In the genomic region with DNA sequence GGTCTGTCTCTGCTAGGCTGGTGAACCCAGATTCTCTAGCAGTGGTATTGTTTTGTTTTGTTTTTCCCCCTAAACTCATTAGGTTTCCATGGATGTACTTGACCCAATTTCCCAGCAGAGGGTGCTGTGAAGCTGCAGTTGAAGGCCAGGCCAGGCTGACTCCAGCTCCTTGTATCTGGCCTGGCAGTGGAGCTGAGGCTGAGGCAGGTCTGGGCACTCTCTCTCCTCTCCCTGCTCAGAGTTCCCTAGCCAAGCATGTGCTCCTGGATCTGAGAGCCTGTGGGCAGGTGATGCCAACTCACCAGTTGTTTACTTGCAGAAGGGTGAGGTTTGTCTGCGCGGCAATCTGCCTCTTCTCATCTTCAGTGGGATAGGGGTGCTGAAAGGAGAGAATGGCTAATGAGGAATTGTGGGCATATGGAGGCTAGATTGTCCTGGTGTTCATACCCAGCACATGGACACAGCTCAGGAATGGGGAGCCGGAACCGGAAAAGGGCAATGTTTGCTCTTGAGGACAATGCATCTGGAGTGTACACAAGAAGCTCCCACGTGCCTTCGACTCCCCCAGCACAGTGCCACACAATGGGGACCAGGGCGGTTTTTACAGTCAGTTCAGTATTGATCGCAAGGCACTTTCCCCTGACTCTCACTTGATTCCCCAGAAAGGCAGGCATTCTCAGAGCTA, we compare ENCODE assay signal across 8 mouse cellular contexts.
DNase-seq lines count a peak whose midpoint lies in the region; ATAC-seq and TF ChIP-seq lines count a peak whose summit lies in the region.

No protein-coding gene starts in this region.

- no peaks in the 10 kb centered on the region for H3K79me2 ChIP-seq in C2C12 (ENCODE audit: control insufficient read depth, insufficient read depth)

- intact Hi-C loops in heart, postnatal 36 days (cut with DNase I): loop anchor here (2.0 to 10.0 kb wide), 3 partner anchors 252 to 430 kb away; a partner anchor contains a TSS

- no peaks in the 10 kb centered on the region for H3K9me3 ChIP-seq in embryonic facial prominence, embryonic 14.5 days (ENCODE audit: control insufficient read depth, low read length)

- H3K4me1 ChIP-seq in embryonic facial prominence, embryonic 14.5 days (ENCODE audit: control insufficient read depth, insufficient read depth, low read length): no peaks in the 10 kb centered on the region

- no peak overlapping the region for H3K27ac ChIP-seq in embryonic facial prominence, embryonic 14.5 days (replicated peaks; ENCODE audit: low read depth, low read length)
- H3K27ac ChIP-seq in layer of hippocampus, adult 2 months: peak overlapping the region; percentile 51

- no peak overlapping the region for H3K4me3 ChIP-seq in C2C12 (ENCODE audit: insufficient read depth, poor library complexity, severe bottlenecking)
- H3K4me3 ChIP-seq in embryonic facial prominence, embryonic 14.5 days (ENCODE audit: low read depth, low read length): no peak overlapping the region
- no peak overlapping the region for H3K4me3 ChIP-seq in layer of hippocampus, adult 2 months

- H3K36me3 ChIP-seq in C2C12 (ENCODE audit: control insufficient read depth, insufficient read depth): no peaks in the 10 kb centered on the region
- H3K36me3 ChIP-seq in embryonic facial prominence, embryonic 14.5 days (ENCODE audit: control insufficient read depth, insufficient read depth, low read length): peaks cover 6% of the 10 kb centered on the region; the same call in 1 of the 2 replicates

- H3K9ac ChIP-seq in embryonic facial prominence, embryonic 14.5 days (ENCODE audit: low read depth, low read length): no peak overlapping the region

- H3K4me2 ChIP-seq in embryonic facial prominence, embryonic 14.5 days (ENCODE audit: low read depth, low read length): no peak overlapping the region

- peak; percentile 76 for DNase-seq in adrenal gland, postnatal 14 days
- DNase-seq in embryonic facial prominence, embryonic 14.5 days (ENCODE audit: low spot score): peak; percentile 56
- DNase-seq in heart, postnatal 36 days: peak; percentile 43 to 54
- DNase-seq in layer of hippocampus, adult 2 months (ENCODE audit: low spot score in 2 of 2): peak; percentile 74 to 83
- peak; percentile 50 for DNase-seq in lung, postnatal 25 days (ENCODE audit: low spot score)
- peak; percentile 65 for DNase-seq in right cerebral cortex, postnatal 14 days

- no peaks in the 10 kb centered on the region for H3K79me3 ChIP-seq in C2C12 (ENCODE audit: low read depth)

- no peak overlapping the region for H3ac ChIP-seq in C2C12 (ENCODE audit: control insufficient read depth, insufficient read length, low read depth)

- no peaks in the 10 kb centered on the region for H3K27me3 ChIP-seq in C2C12 (ENCODE audit: control insufficient read depth, insufficient read depth, insufficient read length)
- H3K27me3 ChIP-seq in embryonic facial prominence, embryonic 14.5 days (replicated peaks; ENCODE audit: control insufficient read depth, insufficient read depth, low read length): no peaks in the 10 kb centered on the region

- peak; percentile 49 for TF ChIP-seq CTCF in C2C12 (IDR thresholded peaks at IDR 0.05; ENCODE audit: control insufficient read depth, insufficient read depth, insufficient read length)
- peak; percentile 89 for TF ChIP-seq CTCF in layer of hippocampus, adult 2 months (conservative IDR thresholded peaks at IDR 0.05)

- peak; percentile 66 for ATAC-seq in embryonic facial prominence, embryonic 14.5 days (ENCODE audit: low read depth)
- ATAC-seq in monocyte, adult 5-6 weeks (replicated peaks; ENCODE audit: insufficient number of reproducible peaks, low FRiP score, low TSS enrichment, poor library complexity, severe bottlenecking): no peak

- WGBS in embryonic facial prominence, embryonic 14.5 days: 80% methylated on average over 8 of the region's 8 CpGs

TF ChIP-seq in C2C12, 6 proteins besides CTCF, POLR2A, EP300 and RAD21:
- TF ChIP-seq MYOG (IDR thresholded peaks at IDR 0.05; ENCODE audit: control insufficient read depth, extremely low read depth, insufficient read length): no peak
- no peak for TF ChIP-seq MYOD1 (IDR thresholded peaks at IDR 0.05; ENCODE audit: control insufficient read depth, insufficient read length, low read depth)
- no peak for TF ChIP-seq FOSL1 (IDR thresholded peaks at IDR 0.05; ENCODE audit: insufficient read depth, low read length, poor library complexity, severe bottlenecking)
- TF ChIP-seq USF1 (IDR thresholded peaks at IDR 0.05; ENCODE audit: low read depth): no peak
- no peak for TF ChIP-seq MAX (IDR thresholded peaks at IDR 0.05)
- TF ChIP-seq CEBPB (IDR thresholded peaks at IDR 0.05; ENCODE audit: low read depth): no peak
